Mouse (Mus musculus) R1 (cell line): ENCODE results near the gene Zfp36l2.
"Not testable (repeated sequence)": the region's sequence is repeated elsewhere in the genome, so short reads cannot be mapped to it uniquely, and the experiment has no call there.

Experiments
- DNase-seq: peaks from one replicate; pipeline ENCODE4 v3.0.0-alpha.2; 2018; ENCODE audit warnings: low read depth, low spot score

The Zfp36l2 gene

DNA sequence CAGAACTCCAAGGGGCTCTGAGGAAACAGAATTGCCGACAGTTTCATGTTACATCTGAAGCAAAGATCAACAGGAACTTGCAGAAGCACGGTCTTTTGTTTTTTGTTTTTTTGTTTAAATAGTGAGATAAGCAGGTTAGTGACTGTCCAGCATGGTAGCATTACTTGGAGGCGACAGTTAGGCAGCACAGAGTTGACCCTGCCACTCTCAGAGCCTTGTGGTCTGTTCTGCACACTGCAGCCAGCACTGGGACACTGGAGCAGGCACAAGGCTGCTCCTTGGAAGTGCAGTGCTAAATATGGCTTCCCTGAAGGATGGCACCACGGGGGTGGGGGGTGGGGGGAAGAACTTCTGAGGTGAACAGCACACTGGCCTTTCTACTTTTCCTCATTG, 7.3 kb upstream of the Zfp36l2 start:
- no peak for DNase-seq

DNA sequence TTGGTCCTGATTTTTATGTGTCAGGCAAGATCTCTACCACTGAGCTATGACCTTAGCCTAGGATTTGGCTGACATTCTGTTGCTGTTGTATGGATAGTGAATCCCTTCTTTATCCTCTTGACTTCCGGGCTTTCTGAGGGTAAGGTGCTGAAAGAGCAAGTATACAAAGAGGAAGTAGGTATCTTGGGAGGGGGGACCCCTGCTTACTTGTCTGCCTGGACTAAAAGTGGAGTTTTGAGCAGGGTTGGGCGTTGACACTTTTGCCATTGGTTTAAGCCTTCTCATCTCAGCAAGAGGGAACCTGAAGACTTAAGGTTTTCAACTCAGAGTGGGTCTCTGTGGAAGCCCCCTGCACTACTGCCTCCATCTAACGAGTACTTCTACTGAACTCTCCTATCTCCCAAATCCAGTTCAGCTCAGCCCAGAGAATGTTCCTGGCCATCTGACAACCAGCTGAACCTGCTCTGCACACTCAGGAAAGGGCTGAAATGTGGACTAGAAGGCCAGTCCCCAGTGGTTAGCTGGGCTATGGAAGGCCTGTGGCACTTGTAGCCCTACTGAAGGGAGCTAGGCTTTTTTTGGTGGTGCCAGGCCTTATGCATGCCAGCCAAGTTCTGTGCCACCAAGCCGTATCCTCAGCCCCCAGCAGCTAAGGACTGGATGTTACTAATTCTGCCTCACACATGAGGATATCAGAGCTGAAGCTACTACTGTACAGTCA, 6.7 kb upstream of the Zfp36l2 start:
- DNase-seq, result no peak

DNA sequence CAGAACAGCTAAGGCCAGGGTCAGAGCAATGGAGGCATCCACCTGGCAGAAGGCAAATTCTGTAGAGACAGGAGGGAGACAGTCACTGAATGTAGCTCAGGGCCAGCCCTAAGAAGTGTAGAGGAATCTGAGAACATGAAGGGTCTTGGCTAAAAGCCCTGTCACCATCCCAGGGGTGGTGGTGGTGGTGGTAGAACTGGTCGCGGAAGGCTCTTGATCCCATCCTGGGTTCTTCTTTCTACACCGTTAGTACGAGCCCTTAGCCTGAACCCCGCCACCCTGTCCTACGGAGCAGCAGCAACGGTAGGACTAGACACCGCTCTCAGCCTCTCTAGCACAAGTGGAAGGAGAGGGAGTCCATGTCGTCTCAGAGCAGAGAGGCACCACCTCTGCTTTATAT, 5.7 kb upstream of the Zfp36l2 start:
- no peak for DNase-seq

DNA sequence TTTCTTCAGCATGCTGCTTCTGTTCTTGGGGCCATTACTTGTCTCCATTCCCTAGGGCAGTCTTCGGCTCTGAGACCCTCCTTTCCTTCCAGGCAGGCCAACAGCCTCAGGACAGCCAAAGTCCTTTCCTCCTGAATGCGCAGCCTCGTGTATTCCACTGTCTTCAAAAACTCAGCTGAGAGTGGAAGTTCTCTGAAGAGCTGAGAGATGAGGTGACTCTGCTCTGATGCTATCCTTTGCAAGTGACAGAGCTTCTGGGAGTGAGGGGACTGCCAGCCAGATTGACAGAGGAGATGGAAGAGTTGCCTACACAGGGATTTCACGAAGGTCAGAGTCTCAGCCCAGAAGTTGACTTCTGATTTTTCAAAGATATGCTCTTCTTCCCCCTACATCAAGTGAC, 4.2 kb upstream of the Zfp36l2 start:
- no peak for DNase-seq

DNA sequence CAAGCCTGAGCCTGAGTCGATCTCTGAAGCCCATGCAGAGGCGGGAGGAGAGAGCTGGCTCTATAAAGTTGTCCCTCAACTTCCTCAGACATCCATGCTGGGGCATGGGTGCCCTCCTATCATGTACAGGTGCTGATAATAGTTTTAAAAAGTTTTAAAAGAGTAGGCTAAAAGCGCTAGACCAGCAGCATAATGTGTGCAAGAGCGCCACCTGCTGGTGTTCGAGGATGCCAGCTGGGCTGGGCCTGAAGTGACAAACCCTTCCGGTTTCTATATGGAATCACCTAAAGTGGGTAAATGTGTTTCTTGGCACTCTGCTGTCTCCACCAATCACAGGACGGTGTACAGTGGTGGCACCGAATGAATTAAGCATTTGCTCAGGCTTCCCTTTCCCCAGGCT, 3.1 kb upstream of the Zfp36l2 start:
- peak; percentile 62 for DNase-seq

DNA sequence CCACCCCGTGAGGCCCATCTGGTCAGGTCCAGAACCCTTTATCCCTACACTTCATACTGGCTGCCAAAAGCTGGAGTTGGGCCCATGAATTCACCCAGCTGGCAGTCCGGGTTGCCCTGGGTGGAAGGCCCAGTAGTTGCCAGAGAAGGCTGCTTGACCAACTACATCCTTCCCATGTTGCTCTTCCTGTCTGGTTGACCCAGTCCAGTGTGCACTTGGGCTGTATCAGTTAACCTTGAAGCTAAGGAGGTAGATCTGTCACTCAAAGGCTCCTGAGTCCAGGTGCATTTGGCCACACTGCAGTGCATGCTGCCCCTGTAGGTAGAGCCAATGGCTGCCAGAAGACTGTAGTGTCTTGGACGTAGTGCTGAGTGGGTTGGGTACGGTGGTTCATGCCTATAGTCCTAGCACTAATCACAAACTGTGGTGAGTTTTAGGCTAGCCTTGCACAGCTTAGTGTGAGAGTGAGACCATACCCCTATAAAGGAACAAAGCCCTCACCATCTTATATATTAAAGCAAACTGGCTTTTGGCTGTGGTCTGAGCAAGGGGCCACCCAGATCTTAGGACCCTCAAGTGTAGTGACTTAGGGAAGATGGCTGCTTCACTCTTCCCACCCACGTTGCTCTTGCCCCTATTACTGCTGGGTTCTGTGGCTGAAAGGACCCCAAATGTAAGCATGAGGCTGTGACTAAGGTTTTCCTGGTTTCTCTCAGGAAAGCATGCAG, 1.5 kb upstream of the Zfp36l2 start:
- no peak for DNase-seq

DNA sequence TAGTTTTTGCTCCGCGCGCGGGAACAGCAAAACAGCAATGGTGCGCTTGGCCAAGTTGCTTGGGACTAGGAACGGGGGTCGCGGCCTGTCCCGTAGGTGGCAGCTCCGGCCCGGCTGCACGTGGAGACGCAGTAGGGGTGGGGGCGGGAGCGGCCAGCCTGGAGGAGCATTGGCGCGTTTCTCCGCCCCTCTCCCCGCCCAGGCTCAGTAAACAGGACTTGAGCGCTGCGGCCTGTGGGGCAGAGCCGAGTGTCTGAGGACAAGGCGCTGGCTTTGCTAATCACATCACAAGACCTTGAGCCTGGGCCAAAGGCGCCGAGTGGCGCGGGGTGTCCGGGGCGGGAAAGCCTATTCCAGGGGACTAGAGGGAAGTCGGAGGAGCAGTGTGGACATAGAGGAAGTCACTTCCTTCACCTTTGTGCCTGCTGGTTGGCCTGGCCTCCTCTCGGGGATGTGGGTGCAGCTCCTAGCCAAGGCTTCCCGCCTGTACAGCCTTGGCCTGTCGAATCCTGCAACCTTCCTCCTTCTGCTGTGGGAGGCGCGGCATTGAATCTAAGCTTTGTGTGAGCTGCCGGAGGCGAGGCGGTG, 721 bp upstream of the Zfp36l2 start:
- peak; percentile 95 for DNase-seq

DNA sequence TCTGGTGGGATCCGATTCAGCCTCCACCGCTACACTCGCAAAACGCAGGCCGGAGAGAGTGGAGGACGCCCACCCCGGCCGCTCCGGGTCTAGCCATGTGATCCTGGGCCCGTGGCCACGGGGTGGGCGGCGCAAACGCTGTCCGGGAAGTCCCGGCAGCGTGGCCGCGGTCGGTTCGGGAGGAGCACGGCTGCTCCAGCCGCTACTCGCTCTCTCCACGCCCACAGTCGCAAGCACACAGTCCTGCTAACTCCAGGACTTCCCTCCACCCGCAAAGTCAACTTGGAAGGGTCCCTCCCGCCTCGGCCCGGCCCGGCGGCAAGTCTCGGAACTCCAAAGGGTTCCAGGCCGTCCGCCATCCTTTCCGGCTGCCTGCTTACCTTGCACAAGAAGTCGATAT, 483 bp downstream of the Zfp36l2 start:
- DNase-seq, result not testable (repeated sequence)

DNA sequence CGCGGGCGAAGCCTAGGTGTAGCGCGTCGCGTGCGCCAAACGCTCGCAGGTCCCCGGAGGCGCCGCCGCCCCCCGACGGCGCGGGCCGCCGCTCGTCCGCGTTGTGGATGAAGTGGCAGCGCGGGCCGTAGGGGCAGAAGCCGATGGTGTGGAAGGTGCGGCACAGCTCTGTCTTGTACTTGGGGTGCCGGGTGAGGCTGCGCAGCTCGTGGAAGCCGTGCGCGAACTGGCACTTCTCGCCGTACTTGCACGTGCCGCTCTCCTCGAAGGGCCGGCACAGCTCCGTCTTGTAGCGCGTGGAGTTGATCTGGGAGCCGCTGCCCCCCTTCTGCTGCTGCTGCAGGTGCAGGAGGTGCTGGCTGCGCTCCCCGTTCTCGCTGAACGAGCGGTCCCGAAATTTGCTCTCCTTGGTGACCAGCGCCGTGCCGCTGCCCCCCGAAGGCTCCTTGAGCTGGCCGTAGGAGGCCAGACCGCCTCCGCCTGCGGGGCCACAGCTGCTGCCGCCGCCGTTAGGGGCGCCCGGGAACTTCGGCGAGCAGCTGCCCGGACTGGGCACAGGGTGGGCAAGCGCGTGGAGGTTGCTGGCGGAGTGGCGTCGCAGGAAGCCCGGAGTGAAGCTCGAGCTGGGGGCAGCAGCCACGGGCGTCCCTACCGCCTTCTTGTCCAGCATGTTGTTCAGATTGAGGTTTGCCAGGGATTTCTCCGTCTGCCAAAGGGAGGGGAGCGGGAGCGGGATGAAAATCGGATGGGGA, 1.1 kb downstream of the Zfp36l2 start:
- peak; percentile 59 for DNase-seq

DNA sequence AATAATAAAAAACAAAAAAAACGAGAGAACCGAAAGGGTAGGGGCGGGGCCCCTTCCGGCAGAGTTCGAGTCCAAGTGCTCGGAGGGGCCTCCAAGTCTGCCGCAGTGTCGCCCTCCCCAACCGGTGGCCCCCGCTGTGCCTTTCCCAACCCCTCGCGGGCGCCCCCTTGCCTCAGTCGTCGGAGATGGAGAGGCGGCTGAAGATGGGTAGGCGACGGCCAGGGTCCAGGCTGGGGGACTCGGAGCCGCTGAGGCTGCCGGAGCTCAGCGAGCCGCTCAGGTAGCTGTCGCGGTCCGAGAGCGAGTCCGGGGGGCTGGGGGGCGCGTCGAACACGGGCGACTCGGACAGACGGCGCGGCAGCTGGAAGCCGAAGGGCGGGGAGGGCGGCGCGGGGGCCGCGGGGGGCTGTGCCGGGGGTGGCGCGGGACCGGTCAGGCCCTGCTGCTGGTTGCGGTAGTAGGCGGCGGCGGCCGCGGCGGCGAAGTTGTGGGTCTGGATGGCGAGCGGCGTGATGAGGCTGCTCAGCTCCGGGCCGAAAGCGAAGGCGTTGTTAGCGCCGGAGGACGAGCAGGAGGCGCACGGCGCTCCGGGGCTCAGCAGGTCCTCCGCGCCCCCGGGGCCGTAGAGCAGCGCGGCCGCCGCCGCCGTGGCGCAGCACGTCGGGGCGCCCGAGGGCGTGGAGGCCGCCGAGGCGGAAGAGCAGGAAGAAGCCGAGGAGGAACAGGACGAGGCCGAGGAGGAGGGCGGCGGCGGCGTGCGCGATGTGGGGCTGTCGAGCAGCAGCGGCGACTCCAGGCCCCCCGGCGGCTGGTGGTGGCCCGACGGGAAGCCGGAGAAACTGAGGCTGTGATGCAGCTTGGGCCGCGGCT, 1.9 kb downstream of the Zfp36l2 start:
- peak; percentile 41 for DNase-seq

DNA sequence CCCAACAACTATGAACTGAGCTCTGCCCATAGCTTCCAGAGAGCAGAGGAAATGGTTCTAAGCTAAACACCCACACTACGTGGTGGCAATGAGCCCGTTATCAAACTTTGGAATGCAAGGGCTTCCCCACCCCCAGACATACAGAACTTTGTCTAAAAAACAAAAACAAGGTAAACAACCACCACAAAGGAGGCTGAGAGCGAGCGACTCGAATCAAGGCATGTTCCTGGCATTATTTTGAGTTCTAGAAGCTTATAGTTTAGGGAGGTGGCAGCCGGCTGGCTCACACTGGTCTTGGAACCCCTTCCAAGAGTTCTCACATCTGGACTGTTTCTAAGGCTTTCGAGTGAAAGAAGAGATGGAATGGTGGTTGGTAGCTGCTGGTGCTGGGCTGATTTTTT, 2.7 kb downstream of the Zfp36l2 start:
- no peak for DNase-seq

DNA sequence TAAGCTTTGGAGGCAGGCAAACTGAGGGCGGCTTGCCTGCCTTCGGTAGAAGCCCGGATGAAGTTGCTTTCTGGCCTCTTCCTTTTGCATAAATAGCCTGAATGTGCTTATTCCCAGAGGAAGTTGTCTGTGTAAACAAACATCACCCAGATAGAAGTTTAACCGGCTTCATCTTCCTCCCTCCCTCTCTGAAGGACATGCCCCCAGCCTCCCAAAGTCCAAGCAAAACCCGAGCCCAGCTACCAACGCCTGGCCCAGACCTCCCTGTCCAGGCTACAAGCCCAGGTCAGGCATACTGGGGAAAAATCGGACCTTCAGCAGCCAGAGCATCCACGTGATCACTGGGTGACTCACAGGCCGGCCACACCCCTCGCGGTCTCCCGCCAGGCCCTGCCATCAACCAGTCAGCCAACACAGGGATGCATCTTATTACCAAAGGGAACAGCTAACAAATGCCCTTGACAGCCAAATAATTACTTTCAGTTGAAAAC, 4.4 kb downstream of the Zfp36l2 start:
- peak; percentile 91 for DNase-seq

DNA sequence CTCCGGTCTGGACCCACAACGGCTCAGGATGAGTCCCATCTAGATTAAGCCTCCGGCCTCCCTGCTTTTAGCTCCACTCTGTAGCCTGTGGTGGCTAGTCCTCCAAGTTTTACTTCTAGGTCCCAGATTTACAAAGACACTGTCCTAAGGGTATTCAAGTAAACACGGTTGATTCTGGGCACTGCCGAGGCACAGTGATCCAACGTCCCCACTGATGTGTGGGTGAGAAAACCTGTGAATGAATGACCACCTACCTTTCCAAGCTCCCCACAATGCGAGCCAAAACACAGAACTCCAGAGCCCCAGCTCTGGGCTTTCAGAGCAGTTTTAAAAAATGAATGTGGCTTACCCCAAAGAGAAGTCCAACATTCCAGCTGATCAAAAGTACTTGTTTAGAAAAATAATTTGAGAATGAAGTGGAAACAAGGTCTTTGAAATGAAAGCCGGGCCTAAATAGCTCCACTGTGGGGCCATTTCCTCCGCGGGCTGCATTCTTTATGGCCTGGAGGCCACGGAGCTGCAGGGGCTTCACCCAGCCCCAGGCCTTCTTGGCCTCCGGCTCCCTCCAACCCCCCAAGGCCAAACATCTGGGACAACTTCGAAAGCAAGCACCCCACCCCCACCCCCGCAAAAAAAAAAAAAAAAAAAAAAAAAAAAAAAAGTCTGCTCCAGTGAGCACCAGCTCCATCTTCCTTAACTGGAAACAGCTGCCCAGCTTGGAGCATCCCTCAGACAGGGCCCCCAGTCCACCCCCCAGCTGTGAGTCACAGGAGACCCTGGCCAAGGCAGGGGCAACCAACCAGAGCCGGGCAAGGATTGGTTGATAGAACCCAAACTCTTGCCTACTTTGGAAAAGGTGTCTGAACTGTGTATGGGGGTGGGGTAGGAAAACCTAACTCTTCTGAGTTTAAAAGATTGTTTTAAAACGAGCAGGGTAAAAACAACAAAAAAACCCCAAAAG, 5.2 kb downstream of the Zfp36l2 start:
- peak; percentile 44 for DNase-seq

DNA sequence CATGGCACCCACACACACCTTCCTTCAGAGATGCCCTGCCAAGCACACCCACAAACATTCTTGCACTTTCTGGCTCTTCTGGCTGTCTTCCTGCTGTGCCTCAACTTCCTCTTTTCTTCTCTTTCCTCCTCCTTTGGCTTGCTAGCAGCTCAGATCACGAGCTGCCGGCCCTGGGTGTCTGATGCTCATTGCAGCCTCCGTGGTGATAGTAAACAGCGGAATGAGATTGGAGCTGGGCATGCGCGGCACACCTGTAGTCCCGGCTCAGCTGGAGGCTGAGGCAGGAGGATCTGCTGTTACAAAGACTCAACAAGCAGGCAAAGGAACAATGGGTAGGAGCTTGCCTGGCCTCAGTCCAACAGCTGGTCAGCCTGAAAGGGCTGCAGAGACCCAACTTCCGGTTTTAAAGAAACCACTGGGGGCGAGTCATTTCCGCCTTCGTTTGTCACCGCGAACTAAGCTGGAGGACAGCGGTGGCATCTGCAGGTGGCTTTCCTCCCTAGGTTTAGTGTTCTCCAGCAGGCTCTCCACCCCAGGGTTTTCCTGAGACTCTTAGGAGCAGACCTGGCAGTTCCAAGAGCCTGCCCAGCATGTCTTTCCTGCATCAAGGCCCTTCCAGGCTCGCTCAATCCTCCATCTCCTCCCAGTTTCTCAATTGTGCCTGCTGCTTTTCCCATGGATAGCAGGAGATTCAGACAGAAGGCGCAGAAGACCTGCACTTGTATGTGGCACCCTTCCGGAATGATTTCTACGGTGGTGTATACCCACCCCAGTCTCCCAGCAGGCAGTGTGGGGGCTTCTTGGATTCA, 6.0 kb downstream of the Zfp36l2 start:
- peak; percentile 84 for DNase-seq

DNA sequence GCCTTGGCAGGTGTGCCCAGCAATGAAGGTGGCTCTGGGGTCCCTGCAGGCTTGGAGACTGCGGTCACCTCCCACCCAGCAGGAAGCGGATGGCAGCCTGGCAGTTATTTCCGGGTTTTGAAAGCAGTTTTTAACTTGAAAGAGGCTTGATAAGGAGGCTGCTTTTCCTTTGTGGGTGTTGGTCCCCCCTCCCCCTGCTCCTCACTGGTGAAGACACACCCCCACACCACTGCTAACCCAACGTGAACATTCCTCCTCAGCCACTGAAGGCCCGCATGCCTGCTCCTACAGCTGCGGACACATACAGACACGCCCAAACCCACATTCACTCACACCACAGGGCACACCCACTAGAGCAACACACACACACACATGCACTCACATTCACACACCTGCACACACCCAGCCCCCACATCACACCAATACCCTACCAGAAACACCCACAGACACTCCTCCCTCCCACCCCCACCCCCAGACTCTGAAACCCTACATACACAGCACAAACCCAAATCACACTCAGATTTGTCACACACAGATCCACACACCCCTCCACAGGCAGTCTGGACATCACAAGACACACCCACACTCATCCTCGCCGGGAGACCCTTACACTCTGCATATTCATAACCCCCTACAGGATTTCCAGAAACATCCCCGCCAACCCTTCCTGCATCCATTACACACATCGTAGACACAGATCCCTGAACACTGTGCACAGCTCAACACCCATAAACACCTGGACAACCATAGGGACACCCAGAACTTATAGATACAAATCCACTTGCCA, 6.8 kb downstream of the Zfp36l2 start:
- DNase-seq, result peak; percentile 91

DNA sequence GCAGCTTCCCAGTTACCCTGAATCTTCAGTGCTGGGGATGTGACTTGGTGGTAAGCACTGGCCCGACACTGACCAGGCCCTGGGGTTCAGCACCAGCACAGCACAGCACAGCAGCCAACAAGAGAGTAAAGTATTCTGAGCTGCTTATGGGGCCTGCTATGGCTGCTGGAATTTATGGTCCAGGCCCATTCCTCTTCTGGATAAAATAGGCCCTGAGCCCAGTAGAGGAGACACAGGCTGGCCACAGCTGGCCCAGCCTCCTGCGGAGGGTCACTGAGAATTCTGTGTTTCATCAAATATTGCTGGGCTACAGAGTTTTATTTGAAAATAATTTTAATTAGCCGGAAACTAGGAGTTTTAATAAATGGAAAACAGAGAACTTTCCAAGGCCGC, 7.8 kb downstream of the Zfp36l2 start:
- DNase-seq, result no peak

DNA sequence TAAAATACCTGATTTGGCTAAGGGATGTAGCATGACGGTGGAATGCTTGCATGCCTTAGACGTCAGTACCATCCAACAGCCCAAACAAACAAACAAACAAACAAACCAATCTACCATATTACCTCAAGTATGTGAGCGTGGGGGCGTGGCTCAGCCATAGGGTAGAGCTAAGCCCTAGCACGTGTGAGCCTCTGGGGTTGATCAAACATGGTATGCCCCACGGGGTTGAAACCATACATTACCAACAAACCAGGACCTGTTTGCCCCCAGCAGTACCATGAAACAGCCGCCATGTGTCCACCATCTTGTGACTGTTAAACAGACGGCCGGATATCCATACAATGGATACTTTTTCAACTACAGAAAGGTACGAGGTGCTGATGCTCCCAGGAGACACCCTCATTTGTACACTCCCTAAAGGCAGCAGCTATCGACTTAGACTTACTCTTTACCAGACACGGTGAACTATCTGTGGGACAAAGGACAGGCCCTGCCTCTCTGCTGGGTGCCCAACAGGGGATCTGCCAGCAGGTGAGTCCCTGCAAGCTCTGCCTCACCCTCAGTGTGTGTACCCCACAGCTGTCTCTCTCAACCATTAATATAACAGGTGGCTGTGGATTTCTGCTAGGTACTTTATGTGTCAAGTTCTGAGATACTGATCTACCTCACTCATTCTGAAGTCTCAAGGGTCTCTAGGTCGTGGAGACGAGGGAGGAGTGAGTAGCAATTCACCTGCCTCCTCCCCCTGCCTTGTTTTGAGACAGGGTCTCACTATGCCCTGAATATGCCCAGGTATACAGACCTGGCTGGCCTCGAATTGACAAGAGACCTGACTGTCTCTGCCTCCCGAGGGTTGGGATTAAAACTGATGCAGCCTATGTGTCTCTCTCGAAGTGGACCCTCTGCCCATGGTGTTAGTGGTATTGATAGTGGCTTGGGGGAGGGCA, 8.4 kb downstream of the Zfp36l2 start:
- peak; percentile 38 for DNase-seq
